Mouse (Mus musculus) testis, adult 10 weeks (tissue): ENCODE results near the gene Tcstv3. TPM values are rescaled to one million over a fixed set of nuclear protein-coding genes. Genes with fewer than 3 reads are reported as not detected.

Experiments used
- polyA plus RNA-seq: library from polyadenylated mRNA; stranded (reverse); fragments of 350-450 nt; fragmentation: Illumina TruSeq; extraction: RNeasy Lipid Tissue Mini Kit (QIAGEN cat#74804); gene quantifications from one replicate; pipeline ENCODE4 v1.2.3, GENCODE M21; 2014; ENCODE audit warnings: low read depth, low replicate concordance

Gene Tcstv3
- polyA plus RNA-seq = not detected

DNA sequence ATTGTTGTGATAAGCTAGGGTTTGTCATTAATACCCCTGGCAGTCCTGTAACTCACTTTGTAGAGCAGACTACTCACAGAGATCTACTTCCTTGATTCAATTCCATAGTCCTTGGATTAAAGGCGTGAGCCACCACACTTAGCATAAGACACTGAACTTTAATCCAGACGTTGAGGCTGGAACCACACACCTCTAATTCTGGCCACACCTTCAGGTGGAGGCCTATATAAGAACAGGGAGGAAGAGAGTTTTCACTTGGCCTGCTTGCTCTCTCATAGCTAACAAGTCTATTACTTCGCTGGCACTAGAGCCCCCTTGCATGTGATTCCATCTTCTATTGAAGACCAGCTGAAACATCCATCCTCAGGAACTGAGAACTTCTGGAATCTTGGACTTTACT is at the start of gene Tcstv3:
TSS of gene Tcstv3 (plus strand) at position 301 of the 400 bp plus-strand sequence.

DNA sequence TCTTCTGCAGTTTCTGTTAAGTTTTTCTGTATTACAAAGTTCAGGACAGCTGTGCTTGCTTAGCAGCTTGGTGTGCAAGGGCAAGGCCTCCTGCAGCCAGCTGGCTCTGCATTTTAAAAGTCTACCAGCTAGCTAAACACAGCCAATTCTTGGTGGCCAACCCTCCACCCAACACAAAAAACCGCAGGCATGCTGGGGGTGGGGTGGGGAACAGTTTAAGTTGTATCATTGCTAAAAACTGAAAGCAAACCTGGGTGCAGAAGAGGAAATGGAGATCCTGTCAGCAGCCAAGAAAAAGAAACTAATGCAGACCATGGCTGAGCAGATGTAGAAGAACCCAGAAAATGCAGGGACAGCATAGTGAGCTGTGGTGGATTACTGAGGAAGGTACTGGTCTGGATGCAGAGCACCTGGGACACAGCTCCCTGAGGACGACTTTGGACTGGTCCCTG is 16.7 kb upstream of the Tcstv3 start, which contains the start of gene BC147527:
TSS of gene BC147527 (plus strand) at position 402 of the 452 bp plus-strand sequence.

Other genes with a start within 250 kb of the Tcstv3 start
- gene Gm20767, start 176.6 kb upstream of the Tcstv3 start, polyA plus RNA-seq = not detected
- not detected for gene Gm21818, start 144.4 kb upstream of the Tcstv3 start, polyA plus RNA-seq
- not detected for gene Gm21762, start 100.9 kb upstream of the Tcstv3 start, polyA plus RNA-seq
- gene Gm21731, start 77.8 kb upstream of the Tcstv3 start, polyA plus RNA-seq = not detected
- gene AF067061, start 53.8 kb upstream of the Tcstv3 start, polyA plus RNA-seq = not detected
- gene BC147527, start 16.5 kb upstream of the Tcstv3 start, polyA plus RNA-seq = not detected